Mouse (Mus musculus): ENCODE data around the gene Dnase1l3.
"Not testable (repeated sequence)": the region's sequence is repeated elsewhere in the genome, so short reads cannot be mapped to it uniquely, and the experiment has no call there.

The Dnase1l3 gene

GRCm38 (mm10) chr14:8011938-8012337 is 17.6 kb upstream of the Dnase1l3 start:
- in situ Hi-C loops (cut with MboI), result no loop called here

DNA sequence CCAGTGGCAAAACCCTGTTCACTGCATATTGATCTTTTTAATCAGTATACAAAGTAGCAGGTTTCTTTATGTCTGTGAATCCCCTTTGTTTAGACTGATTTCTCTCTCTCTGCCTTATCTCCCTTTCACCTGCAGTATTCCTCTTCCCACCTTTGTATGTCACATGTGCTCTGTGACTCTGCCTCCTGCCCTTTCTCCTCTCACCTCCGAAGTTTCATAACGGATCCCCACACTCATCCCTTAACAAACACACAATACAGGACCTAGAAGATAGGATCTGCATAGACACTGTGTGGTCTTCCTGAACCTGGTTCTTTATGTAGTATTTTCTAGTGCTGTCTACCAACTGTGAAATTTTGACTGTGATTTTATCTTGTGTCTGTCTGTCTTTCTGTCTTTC is 16.9 kb upstream of the Dnase1l3 start:
- in situ Hi-C loops (cut with MboI), result no loop called here

GRCm38 (mm10) chr14:8007923-8008322 is 13.6 kb upstream of the Dnase1l3 start:
- in situ Hi-C loops (cut with MboI), result no loop called here

DNA sequence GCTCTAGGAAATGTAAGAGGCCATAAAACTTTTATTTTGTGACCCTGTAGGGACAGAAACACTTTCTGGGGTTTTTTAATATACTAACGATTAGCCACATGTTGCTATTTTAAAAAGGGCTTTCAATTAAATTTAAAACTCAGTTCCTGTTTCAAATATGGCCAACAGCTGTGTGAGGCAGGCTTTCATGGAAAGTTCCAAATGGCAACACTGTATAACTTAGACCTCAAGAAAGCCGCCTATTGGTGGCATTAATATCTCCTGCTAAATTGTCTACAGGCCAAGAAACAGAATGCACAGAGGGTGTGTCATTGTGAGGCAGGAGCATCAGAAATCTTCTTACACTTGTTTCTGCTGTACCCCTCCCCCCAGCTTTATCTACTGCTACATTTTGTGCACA is 13.1 kb upstream of the Dnase1l3 start:
- in situ Hi-C loops (cut with MboI), result no loop called here

GRCm38 (mm10) chr14:8007084-8007483 is 12.7 kb upstream of the Dnase1l3 start:
- in situ Hi-C loops (cut with MboI), result no loop called here

GRCm38 (mm10) chr14:8006061-8006460 is 11.7 kb upstream of the Dnase1l3 start:
- in situ Hi-C loops (cut with MboI), result not testable (repeated sequence)

DNA sequence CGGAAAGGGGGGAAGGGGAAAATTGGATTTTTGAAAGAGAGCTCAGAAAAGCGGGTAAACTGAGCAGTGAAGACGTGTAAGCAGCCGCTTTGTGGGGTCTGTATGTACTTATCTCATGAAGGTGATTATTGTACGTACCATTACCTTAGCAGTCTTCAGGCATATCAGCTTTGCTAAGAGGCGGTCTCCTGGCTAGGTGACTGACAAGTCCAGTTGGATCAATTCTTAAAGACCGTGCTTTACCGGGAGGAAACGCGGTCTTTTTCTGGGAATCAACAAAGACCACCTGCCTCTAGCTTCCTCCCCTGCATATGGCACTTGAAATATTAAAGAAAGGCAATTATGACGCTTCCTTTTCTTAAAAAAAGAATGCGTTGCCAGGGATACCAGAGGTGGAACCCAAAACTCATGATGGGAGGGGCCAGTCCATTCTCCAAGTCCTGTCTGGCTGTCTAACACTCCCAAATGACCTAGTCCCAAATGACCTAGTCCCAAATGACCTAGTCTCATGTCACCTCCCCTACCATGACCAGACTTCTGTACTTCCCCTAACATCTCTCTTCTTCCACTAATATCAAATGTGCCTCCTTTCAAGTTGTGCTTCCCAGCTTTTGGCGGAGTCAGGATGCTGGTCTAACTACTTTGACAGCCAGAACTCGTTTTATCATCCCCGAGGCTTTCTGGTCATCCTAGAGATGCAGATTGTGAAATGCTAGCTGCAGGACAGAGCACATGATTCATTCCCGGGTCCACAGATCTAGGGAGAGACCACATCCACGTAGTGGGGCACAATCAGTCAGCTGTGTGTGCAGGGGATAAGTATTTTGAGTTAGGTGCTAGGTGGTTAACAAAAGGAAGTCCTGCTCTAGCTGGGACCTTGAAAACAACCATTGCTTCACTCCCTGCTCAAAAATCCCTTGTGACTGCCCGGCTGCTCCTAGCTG is 9.6 kb upstream of the Dnase1l3 start:
- in situ Hi-C loops (cut with MboI), result no loop called here

- in situ Hi-C loops (cut with MboI), result no loop called here
These were observed 8.8 kb upstream of the Dnase1l3 start for GRCm38 (mm10) chr14:8003093-8003670.

DNA sequence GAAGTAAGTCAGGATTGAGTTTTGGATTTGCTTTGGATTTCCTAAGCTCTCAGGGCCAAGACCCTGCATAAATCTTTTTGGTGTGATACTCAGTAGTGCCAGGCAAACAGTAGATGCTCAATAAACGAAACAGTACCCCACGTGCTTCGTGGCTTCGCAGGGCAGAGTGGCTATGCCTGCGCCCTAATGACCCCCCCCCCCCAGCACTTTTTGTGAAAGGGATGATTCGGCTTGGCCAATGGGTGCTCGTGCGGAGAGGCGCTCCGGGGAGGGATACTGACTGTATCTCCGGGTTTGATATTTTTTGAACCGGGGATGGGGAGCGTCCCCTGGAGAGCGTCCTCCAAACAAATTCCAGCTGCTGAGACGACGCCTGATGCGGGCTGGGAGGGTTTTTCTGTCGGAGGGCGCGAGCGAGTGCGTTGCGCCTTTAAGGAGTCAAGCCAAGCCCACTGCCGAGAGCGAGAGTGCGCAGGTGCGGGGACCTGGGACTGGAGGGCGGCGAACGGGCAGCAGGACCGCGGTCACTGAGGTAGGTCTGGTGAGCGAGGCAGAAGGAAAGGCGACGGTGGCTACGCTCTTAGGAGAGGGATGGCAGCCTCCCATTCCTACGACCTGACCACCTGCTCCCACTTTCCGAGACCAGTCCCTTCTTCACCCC is 8.2 kb upstream of the Dnase1l3 start, which contains the start of gene Abhd6:
Abhd6 (plus strand) TSS at position 471 of the 661 bp plus-strand sequence.
- in situ Hi-C loops (cut with MboI), result no loop called here

DNA sequence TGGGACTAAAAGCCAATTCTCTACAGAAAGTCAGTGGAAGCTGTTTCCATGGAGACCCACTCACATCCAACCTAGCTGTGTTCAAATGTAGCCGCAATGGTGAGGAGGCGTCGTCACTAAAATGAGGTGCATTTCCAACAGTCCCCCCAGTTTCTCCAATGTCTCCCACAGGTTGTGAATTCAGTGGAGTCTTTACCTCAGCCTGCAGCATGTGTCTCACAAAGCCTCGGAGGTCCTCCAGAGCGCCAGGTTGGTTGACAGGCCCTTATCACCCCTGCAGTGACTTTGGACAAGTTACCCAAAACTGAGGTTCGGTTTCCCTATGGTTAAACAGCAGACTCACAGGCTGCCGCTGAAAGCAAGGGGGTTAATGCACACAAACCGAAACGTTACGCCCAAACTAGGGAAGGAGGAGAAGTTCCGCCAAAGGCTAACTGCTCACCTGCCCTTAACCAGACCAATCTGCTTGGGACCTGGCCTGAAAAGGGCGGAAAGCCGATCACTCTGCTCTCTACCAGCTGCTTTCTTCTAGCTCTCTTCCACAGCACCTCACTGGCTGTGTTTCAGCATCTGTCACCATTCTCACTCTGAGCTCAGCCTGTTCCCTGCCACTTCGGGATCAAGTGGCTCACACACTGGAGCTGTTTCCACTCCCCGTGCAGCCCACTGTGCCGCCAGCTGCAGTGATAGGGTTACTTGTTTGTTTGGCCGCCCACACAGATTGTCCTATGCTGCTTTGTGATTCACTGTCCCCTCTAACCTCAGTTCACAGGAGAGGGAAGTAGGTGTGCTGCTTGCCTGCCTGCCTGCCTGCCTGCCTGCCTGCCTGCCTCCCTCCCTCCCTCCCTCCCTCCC is 6.7 kb upstream of the Dnase1l3 start:
- in situ Hi-C loops (cut with MboI), result no loop called here

GRCm38 (mm10) chr14:8000247-8000646 is 5.9 kb upstream of the Dnase1l3 start:
- in situ Hi-C loops (cut with MboI), result no loop called here

- in situ Hi-C loops (cut with MboI), result no loop called here
These were observed 5.1 kb upstream of the Dnase1l3 start for GRCm38 (mm10) chr14:7999435-7999834.

DNA sequence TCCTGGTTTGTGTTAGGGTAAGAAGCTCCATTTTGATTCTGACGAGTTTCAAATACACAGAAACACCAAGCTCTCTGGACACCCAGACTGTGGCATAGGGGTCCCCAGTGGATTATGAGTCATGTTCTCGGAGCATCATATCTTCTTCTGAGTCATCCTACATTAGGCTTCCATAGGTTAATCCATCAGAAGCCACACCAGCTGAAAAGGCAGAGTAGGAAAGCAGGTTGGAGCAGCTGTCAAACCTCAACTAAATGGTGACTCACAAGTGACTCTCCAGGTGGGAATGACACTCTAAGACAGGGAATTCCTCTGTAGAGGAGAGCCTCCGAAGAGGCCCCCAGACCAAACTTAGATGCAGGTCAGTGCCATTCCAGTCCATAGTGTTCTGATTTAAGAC is 4.7 kb upstream of the Dnase1l3 start:
- in situ Hi-C loops (cut with MboI), result no loop called here

GRCm38 (mm10) chr14:7997255-7997696 is 2.9 kb upstream of the Dnase1l3 start:
- in situ Hi-C loops (cut with MboI), result no loop called here

- in situ Hi-C loops (cut with MboI), result no loop called here
These were observed 2.2 kb downstream of the Dnase1l3 start for GRCm38 (mm10) chr14:7992158-7992557.

DNA sequence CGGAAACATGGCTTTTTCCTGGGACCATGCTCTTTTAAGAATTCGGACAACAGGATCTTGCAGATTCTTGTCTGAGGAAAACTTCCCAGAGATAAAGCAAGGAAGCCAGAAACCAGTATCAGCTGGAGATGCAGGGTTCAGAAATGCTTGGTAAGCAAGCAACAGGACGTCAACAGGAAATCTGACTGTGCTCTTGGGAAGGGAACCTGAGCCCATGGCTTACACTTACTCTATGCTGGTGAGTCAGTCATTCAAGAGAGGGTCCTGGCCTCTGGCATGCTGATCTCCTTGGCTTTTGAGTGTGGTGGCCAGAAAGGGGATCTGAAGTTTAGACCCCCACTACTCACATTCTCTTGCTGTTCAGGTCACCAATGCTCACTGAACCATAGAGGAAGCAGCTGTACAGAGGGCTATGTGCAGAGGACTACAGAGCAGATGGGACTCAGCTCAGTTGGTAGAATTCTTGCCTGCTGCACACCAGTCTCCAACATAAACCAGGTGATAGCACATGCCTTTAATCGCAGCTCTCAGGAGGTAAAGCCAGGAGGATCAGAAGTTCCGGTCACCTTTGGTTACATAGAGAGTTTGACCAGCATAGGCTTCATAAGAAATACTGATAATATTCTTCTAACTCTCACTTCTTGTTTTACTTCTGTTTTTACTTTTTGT is 3.1 kb downstream of the Dnase1l3 start:
- in situ Hi-C loops (cut with MboI), result no loop called here

DNA sequence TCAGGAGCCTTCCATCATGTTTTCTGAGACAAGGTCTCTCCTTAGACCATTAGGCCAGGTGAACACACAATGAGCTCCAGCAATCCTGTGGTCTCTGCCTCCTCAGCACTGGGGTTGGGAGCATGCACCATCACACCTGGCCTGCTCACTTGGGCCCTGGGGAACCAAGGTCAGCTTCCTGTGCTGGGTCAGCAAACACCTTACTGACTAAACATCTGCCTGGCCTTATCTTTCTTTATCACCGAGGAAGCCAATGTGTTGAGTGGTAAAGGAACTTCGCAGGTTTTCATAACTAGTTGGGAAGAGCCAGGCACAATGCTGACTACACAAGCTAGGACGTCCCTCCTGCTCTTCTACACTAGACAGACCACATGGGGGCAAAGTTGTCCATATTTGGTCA is 4.4 kb downstream of the Dnase1l3 start:
- in situ Hi-C loops (cut with MboI), result no loop called here

DNA sequence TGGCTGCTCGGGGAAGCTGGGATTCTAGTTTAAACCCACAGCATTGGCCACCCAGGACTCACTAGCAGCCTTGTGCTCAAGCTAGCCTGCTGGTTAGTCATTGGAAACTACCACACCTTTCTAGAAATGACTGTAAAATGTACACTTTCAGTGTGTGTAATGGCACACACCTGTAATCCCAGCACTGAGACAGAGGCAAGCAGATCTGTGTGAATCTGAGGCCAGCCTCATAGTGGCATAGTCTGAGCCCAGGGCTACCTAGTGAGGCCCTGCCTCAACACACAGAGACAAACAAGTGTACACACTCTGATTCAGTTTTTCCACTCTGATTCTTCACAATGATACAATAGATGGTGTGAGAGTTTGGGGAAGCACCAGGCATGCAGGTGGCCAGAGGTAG is 5.0 kb downstream of the Dnase1l3 start:
- in situ Hi-C loops (cut with MboI), result no loop called here

DNA sequence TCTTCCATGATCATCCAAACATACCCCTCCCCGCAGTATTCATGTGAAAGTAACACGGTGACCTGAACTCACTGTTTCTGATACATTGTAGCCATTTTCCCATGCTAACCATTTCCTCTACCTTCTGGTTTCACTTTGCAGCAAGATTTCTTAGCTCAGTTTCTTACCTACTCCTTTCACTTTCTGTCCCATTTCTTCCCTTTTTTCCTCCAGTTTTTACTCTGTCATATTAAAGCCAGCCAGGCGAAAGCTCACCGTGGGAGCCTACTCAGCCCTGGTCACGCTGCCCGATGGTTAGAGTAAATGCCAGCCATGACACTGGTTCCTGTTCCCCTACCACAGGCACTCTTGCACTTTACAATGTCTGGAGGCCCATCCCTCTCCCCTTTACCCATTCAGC is 7.5 kb downstream of the Dnase1l3 start:
- in situ Hi-C loops (cut with MboI), result no loop called here

- in situ Hi-C loops (cut with MboI), result no loop called here
These were observed 13.1 kb downstream of the Dnase1l3 start for GRCm38 (mm10) chr14:7981226-7981625.

DNA sequence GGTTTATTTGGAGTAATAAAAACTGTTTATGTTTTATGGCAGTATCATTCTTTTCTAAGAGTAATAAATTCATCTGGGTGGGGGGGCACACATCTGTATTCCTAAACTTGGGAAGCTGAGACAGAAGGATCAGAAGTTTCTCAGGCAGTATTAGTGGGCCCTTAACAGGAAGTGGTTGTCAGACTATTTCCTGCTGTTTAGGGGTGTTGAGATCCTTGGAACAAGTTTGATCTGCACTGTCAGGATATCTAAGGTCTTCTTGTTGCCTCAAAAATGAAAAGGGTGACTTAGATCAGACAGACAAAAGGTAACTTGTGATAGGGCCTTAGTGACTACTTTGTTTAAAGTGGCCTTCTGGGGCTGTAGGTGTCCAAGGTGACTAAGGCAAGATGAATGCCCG is 16.2 kb downstream of the Dnase1l3 start:
- in situ Hi-C loops (cut with MboI), result no loop called here

Data from mature B cell (primary cell).